Mouse (Mus musculus) brain, embryonic 18.5 days (tissue): ENCODE measurements at regions not wholly inside any gene's neighbourhood (a gene's known extent, or its start where the extent isn't known, plus 50 kb on each side); places are given as distances from the start of the nearest gene placed in this dataset.
"Not testable (repeated sequence)": the region's sequence is repeated elsewhere in the genome, so short reads cannot be mapped to it uniquely, and the experiment has no call there.

ENCODE experiments used
- DNase-seq: peaks from one replicate; pipeline ENCODE4 v3.0.0-alpha.2; 2012; ENCODE audit warnings: low read depth, low spot score

DNA sequence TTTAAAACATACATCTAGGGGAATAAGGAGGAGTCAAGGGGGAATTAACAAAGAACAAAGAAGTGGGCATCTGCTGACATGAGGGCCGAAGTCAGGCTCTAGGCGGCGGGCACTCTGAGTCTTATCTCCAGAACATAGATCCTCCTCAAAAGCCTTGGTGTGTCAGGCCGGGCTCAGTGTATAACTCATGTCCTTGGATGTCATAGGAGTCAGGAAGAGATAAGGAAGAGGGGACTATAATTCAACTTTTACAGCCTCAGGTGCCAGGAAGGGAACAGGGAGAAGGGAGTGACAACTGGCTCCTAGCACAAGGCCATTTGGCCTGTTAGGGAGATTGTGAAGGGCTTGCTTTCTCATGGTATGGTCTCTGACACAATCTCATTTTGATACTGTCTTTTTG is 185.9 kb upstream of the Ube2e2 start:
- DNase-seq, result not testable (repeated sequence)

GRCm38 (mm10) chr14:19041984-19042760 is 148.1 kb upstream of the Ube2e2 start:
- DNase-seq, result peak; percentile 16

DNA sequence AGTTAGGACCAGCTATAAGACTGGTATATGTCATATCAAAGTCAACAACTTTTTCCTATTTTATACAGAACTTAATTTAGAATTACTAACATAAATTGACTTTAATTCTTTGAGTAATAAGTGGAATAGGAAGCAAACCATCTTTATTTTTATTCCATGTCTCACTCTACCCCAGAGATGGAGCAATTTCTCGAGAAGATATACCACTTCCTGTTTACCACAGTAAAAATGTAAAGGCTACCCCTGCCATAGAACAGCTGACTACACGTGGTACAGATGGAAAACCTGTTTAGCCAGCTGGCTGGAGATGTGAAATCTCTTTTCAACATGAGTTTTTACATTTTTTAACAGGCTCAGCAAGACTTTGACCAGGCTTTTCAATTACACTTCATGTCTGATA is 126.0 kb upstream of the Ube2e2 start:
- no peak for DNase-seq

DNA sequence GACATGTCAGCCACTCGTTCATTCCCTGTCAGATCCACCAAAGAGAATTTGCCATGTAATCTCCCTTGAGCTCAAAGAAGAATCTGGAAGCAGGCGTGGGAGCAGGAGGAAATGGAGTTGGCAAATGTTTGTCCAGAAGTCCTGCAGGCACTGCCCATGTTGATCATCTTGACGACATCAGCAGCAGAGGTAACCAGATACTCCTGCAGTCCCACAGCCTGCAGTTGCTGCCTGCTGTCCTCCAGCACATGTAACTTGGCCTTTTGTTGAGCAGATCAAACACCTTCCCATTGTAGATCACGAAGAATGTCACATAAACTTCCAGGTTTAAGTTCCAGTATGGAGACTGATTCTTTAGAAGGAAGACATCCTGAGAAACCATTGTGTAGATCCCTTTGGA is 121.3 kb upstream of the Ube2e2 start:
- no peak for DNase-seq

DNA sequence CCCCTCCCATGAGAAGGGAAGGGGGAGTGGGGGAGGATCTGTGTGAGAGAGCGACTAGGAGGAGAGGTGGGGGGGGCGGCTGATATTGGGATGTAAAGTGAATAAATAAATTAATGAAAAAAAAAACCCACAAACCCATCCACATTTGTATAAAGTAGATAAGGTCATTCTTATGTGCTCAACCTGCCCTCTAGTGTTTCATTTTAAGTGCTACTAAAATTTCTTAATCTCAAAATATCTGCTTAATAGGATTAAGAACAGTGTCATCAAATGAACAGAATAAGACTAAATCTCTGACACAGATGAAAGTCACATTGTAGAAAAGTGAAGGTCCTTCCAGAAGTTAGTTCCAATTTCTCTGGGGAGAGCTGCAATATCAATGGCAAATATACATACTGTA is 119.5 kb upstream of the Ube2e2 start:
- not testable (repeated sequence) for DNase-seq

DNA sequence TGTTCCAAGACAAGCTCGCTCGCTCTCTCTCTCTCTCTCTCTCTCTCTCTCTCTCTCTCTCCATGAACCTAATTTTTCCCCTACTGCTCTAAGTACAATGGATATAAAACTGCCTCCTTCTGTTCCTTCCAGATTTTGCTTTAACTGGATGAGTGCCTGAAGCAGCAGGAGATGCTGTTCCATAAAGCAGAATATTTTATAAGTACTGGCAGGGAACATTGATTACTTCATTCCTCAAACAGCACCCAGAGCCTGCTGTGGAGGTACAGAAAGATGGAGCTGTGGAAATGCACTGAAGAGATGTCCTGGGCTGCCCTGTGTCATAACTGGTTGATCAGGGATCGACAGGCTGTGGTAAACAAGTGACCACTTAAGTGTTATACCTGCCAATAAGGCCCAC is 89.8 kb upstream of the Ube2e2 start:
- peak; percentile 14 for DNase-seq

- no peak for DNase-seq
Measured at GRCm38 (mm10) chr14:18963864-18964263, 69.8 kb upstream of the Ube2e2 start.

DNA sequence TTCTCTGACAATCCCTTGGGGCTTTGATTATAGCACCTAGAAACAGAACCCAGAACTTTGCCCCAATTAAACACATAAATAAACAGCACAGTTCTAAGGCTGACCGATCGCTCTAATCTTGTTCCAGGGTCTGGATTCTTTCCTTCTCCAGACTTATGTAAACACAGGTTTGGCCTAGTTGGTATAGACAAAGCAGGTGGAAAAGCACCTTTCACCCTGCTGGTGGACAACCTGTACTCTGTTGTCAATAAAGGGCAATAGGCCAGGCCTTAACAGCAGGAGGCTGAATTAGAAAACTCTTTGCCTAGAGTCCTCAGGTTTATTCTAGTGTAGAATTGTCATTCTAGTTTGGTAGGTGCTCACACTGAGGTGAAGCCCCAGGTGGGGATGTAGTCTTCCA is 69.2 kb upstream of the Ube2e2 start:
- no peak for DNase-seq
